In genomic region chr15:82259510-82259909, GRCm38 (mm10) we compare ENCODE assay signal across 10 mouse cellular contexts. TPM values are rescaled to one million over a fixed set of nuclear protein-coding genes. Genes with fewer than 3 reads are reported as not detected.
DNase-seq lines count a peak whose midpoint lies in the region; ATAC-seq lines count a peak whose summit lies in the region.
"Had no signal": no experiment of that assay in that cellular context is flagged by ENCODE, and none has a peak within 500 bp of the region (broad histone marks: within the 10 kb centered on the region; RNA-seq: fewer than 3 reads in every experiment).

No protein-coding gene starts in this region.

- ATAC-seq in granulocyte monocyte progenitor cell, adult 5-6 weeks (replicated peaks; ENCODE audit: poor library complexity, severe bottlenecking) = peak; percentile 81
- ATAC-seq in limb, embryonic 11.5 days (ENCODE audit: insufficient number of reproducible peaks, low FRiP score, low TSS enrichment, low read depth) = no peak

- H3K4me1 ChIP-seq in limb, embryonic 11.5 days (ENCODE audit: control insufficient read depth, insufficient read depth, low read length) = no peaks in the 10 kb centered on the region

- H3K4me3 ChIP-seq in limb, embryonic 11.5 days (ENCODE audit: low read depth, low read length) = no peak overlapping the region
- H3K4me3 ChIP-seq: heart, embryonic 15.5 days; stomach, embryonic 15.5 days had no signal

- no peak overlapping the region for H3K4me2 ChIP-seq in limb, embryonic 11.5 days (ENCODE audit: low read depth, severe bottlenecking)
- H3K4me2 ChIP-seq: heart, embryonic 15.5 days; stomach, embryonic 15.5 days had no signal

- no peaks in the 10 kb centered on the region for H3K27me3 ChIP-seq in limb, embryonic 11.5 days (ENCODE audit: control insufficient read depth, insufficient read depth, low read length)

- H3K9ac ChIP-seq in limb, embryonic 11.5 days (ENCODE audit: low read length) = no peak overlapping the region
- H3K9ac ChIP-seq: heart, embryonic 15.5 days; stomach, embryonic 15.5 days had no signal

- peak; percentile 78 for DNase-seq in layer of hippocampus, adult 11-12 months (ENCODE audit: low spot score)
- DNase-seq in layer of hippocampus, adult 9-10 months (ENCODE audit: low spot score) = no peak
- peak; percentile 63 for DNase-seq in NIH3T3 (ENCODE audit: low read depth)
- peak; percentile 66 to 81 for DNase-seq in cerebellum, adult 18-20 months
- DNase-seq in limb, embryonic 11.5 days (ENCODE audit: low spot score) = peak; percentile 83
- DNase-seq in retina, postnatal 1 day = peak; percentile 79
- DNase-seq in thymus, postnatal 4 days = peak; percentile 94

- H3K9me3 ChIP-seq in limb, embryonic 11.5 days (ENCODE audit: control insufficient read depth, low read length) = no peaks in the 10 kb centered on the region
- H3K9me3 ChIP-seq: heart, embryonic 15.5 days; stomach, embryonic 15.5 days had no signal

- no peak overlapping the region for H3K27ac ChIP-seq in limb, embryonic 11.5 days (replicated peaks; ENCODE audit: low read depth, low read length)
- H3K27ac ChIP-seq: heart, embryonic 15.5 days; stomach, embryonic 15.5 days had no signal

- 11% methylated on average over 16 of the region's 16 CpGs for WGBS in limb, embryonic 11.5 days

- no peaks in the 10 kb centered on the region for H3K36me3 ChIP-seq in limb, embryonic 11.5 days (ENCODE audit: control insufficient read depth, insufficient read depth, low read length)
- H3K36me3 ChIP-seq: heart, embryonic 15.5 days; stomach, embryonic 15.5 days had no signal

RNA-seq across cellular contexts. Expression of gene 1500009C09Rik, which starts 7.3 kb away (rescaled TPM):
- not detected in 2 replicates for total RNA-seq in granulocyte monocyte progenitor cell, adult 5-6 weeks (2014; fragmentation: Nextera tagmentation)
- total RNA-seq in granulocyte monocyte progenitor cell, adult 5-6 weeks (2017) = not detected in 2 replicates
- not detected in 2 replicates for polyA plus RNA-seq in limb, embryonic 11.5 days (2014; fragmentation: Nextera tagmentation; extraction: Ambion mirVana)
- polyA plus RNA-seq: heart, embryonic 15.5 days; stomach, embryonic 15.5 days had no signal

RNA-seq across cellular contexts. Expression of gene Cenpm, which starts 15.0 kb away (rescaled TPM):
- 15.1 and 39.8 TPM in 2 replicates for total RNA-seq in granulocyte monocyte progenitor cell, adult 5-6 weeks (2014; fragmentation: Nextera tagmentation)
- total RNA-seq in granulocyte monocyte progenitor cell, adult 5-6 weeks (2017) = 21.9 and 22.0 TPM in 2 replicates
- 88.0 and 89.3 TPM in 2 replicates for polyA plus RNA-seq in limb, embryonic 11.5 days (2014; fragmentation: Nextera tagmentation; extraction: Ambion mirVana)

RNA-seq across cellular contexts. Expression of gene Sept3, which starts 15.2 kb away (rescaled TPM):
- 0.28 and 1.1 TPM in 2 replicates for total RNA-seq in granulocyte monocyte progenitor cell, adult 5-6 weeks (2014; fragmentation: Nextera tagmentation)
- 0.13 and 0.67 TPM in 2 replicates for total RNA-seq in granulocyte monocyte progenitor cell, adult 5-6 weeks (2017)
- polyA plus RNA-seq in limb, embryonic 11.5 days (2014; fragmentation: Nextera tagmentation; extraction: Ambion mirVana) = 37.6 and 47.4 TPM in 2 replicates

RNA-seq across cellular contexts. Expression of gene Tnfrsf13c, which starts 35.3 kb away (rescaled TPM):
- 0.49 TPM in 1 of 2 replicates, not detected in the other for total RNA-seq in granulocyte monocyte progenitor cell, adult 5-6 weeks (2014; fragmentation: Nextera tagmentation)
- total RNA-seq in granulocyte monocyte progenitor cell, adult 5-6 weeks (2017) = 0.46 TPM in 1 of 2 replicates, not detected in the other
- 0.27 TPM in 1 of 2 replicates, not detected in the other for polyA plus RNA-seq in limb, embryonic 11.5 days (2014; fragmentation: Nextera tagmentation; extraction: Ambion mirVana)
- polyA plus RNA-seq: heart, embryonic 15.5 days had no signal

RNA-seq across cellular contexts. Expression of gene Wbp2nl, which starts 39.2 kb away (rescaled TPM):
- total RNA-seq in granulocyte monocyte progenitor cell, adult 5-6 weeks (2014; fragmentation: Nextera tagmentation) = 0.52 TPM in 1 of 2 replicates, not detected in the other
- not detected in 2 replicates for total RNA-seq in granulocyte monocyte progenitor cell, adult 5-6 weeks (2017)
- 0.20 TPM in 1 of 2 replicates, not detected in the other for polyA plus RNA-seq in limb, embryonic 11.5 days (2014; fragmentation: Nextera tagmentation; extraction: Ambion mirVana)
